ENCODE assay signal across 12 mouse cellular contexts in the genomic region with DNA sequence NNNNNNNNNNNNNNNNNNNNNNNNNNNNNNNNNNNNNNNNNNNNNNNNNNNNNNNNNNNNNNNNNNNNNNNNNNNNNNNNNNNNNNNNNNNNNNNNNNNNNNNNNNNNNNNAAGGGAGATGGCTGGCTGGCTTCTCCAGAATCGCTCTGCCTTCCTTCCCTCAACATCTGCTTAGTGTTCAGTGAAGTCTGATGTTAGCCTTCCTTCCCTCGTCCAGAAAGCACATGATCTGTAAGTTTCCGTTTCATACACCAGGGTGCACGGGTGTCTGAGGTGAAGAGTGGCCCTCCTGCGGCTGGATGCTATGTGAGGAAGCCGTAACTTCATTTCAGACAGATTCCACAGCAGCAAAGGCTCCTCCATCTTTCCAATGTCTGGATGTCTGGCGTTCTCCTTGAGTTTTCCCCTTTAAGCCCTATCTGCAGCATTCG. TPM values are rescaled to one million over a fixed set of nuclear protein-coding genes. Genes with fewer than 3 reads are reported as not detected.
DNase-seq lines count a peak whose midpoint lies in the region; ATAC-seq lines count a peak whose summit lies in the region.
"Had no signal": no experiment of that assay in that cellular context is flagged by ENCODE, and none has a peak within 500 bp of the region (broad histone marks: within the 10 kb centered on the region; RNA-seq: fewer than 3 reads in every experiment).

No protein-coding gene starts in this region.

- no peaks in the 10 kb centered on the region for H3K9me3 ChIP-seq in heart, embryonic 15.5 days (replicated peaks)
- H3K9me3 ChIP-seq in embryonic facial prominence, embryonic 12.5 days: no peaks in the 10 kb centered on the region
- H3K9me3 ChIP-seq in limb, embryonic 15.5 days: no peaks in the 10 kb centered on the region

- no peak for DNase-seq in heart, adult 11 months
- peak; percentile 22 to 23 for DNase-seq in B cell, adult 2 months
- no peak for DNase-seq in right cerebral cortex, postnatal 25 days
- DNase-seq in left cerebral cortex, postnatal 36 days (ENCODE audit: low spot score in 2 of 2): no peak
- no peak for DNase-seq in embryo, embryonic 10 days (ENCODE audit: low spot score)

- intact Hi-C loops in left cerebral cortex, postnatal 36 days (cut with DNase I): no loop called here

- H3K4me3 ChIP-seq in heart, embryonic 15.5 days: peak overlapping the region; percentile 37
- no peak overlapping the region for H3K4me3 ChIP-seq in embryonic facial prominence, embryonic 12.5 days
- H3K4me3 ChIP-seq in limb, embryonic 15.5 days: no peak overlapping the region
- H3K4me3 ChIP-seq: layer of hippocampus, adult 2 months had no signal

- ATAC-seq in heart, embryonic 15.5 days (replicated peaks; ENCODE audit: insufficient number of reproducible peaks, insufficient read depth, low FRiP score, low read depth): no peak
- ATAC-seq in embryonic facial prominence, embryonic 12.5 days (ENCODE audit: insufficient number of reproducible peaks, insufficient read depth, low FRiP score, low TSS enrichment): no peak
- ATAC-seq in limb, embryonic 15.5 days (ENCODE audit: insufficient number of reproducible peaks, low FRiP score, low TSS enrichment, low read depth): 0 out of 2 replicates have a peak, but pooled peaks have one; percentile 41

- H3K4me1 ChIP-seq in heart, embryonic 15.5 days (replicated peaks): peaks cover 18% of the 10 kb centered on the region
- peaks cover 21% of the 10 kb centered on the region for H3K4me1 ChIP-seq in embryonic facial prominence, embryonic 12.5 days
- peaks cover 15% of the 10 kb centered on the region for H3K4me1 ChIP-seq in limb, embryonic 15.5 days

- H3K4me2 ChIP-seq in heart, embryonic 15.5 days: peak overlapping the region; percentile 63
- peak overlapping the region; percentile 40 for H3K4me2 ChIP-seq in embryonic facial prominence, embryonic 12.5 days (replicated peaks)
- H3K4me2 ChIP-seq in limb, embryonic 15.5 days: peak overlapping the region; percentile 29

- peak overlapping the region; percentile 29; the same call in 1 of the 2 replicates for H3K9ac ChIP-seq in heart, embryonic 15.5 days
- no peak overlapping the region for H3K9ac ChIP-seq in embryonic facial prominence, embryonic 12.5 days
- H3K9ac ChIP-seq in limb, embryonic 15.5 days: no peak overlapping the region

- no peaks in the 10 kb centered on the region for H3K36me3 ChIP-seq in heart, embryonic 15.5 days
- no peaks in the 10 kb centered on the region for H3K36me3 ChIP-seq in embryonic facial prominence, embryonic 12.5 days
- no peaks in the 10 kb centered on the region for H3K36me3 ChIP-seq in limb, embryonic 15.5 days

- 0 out of 2 replicates have a peak overlapping the region, but pooled peaks have one; percentile 39 for H3K27ac ChIP-seq in heart, embryonic 15.5 days
- H3K27ac ChIP-seq in embryonic facial prominence, embryonic 12.5 days: no peak overlapping the region
- no peak overlapping the region; the same call in 1 of the 2 replicates for H3K27ac ChIP-seq in limb, embryonic 15.5 days
- H3K27ac ChIP-seq: layer of hippocampus, adult 2 months; macrophage had no signal

- no peaks in the 10 kb centered on the region for H3K27me3 ChIP-seq in heart, embryonic 15.5 days
- no peaks in the 10 kb centered on the region for H3K27me3 ChIP-seq in embryonic facial prominence, embryonic 12.5 days
- no peaks in the 10 kb centered on the region for H3K27me3 ChIP-seq in limb, embryonic 15.5 days
- H3K27me3 ChIP-seq: CH12.LX had no signal

- 52% methylated on average over 8 of the region's 8 CpGs for WGBS in heart, embryonic 15.5 days
- WGBS in embryonic facial prominence, embryonic 12.5 days: 51% methylated on average over 8 of the region's 8 CpGs
- WGBS in limb, embryonic 15.5 days: 36% methylated on average over 8 of the region's 8 CpGs

RNA-seq across cellular contexts. Expression of a gene that starts 32.1 kb away (rescaled TPM):
- polyA plus RNA-seq in heart, embryonic 15.5 days (2015; fragmentation: Nextera tagmentation; extraction: Ambion mirVana): 9.4 and 11.9 TPM in 2 replicates
- 2.3 and 2.5 TPM in 2 replicates for polyA plus RNA-seq in embryonic facial prominence, embryonic 12.5 days (2016; fragmentation: Nextera tagmentation; extraction: Ambion mirVana)
- 1.2 and 1.3 TPM in 2 replicates for polyA plus RNA-seq in limb, embryonic 15.5 days (2015; fragmentation: Nextera tagmentation; extraction: Ambion mirVana)
- 10 to 100 TPM; 15.8 to 16.7 TPM for total RNA-seq in left cerebral cortex, postnatal 36 days (2021)
- total RNA-seq: neutrophil, adult 5-6 weeks had no signal

Comparison
In these comparisons a context has a peak if more than half of its experiments do, and no peak if none do; other contexts are left out.
1. DNase-seq: peak in B cell, adult 2 months (2 of 2); none in heart, adult 11 months (single experiment), right cerebral cortex, postnatal 25 days (single experiment), left cerebral cortex, postnatal 36 days (0 of 2) and embryo, embryonic 10 days (single experiment).
2. Peak in every context shown above with its lines, with median percentiles within 50 percentile points of each other: H3K4me2 ChIP-seq.